Mouse (Mus musculus) intestine, embryonic 14.5 days (tissue): ENCODE results near the gene Ube2d1. TPM values are rescaled to one million over a fixed set of nuclear protein-coding genes. Genes with fewer than 3 reads are reported as not detected.
A peak's percentile ranks its signal among the peaks of the same experiment; 100 is the strongest.

Source experiments
- ATAC-seq: fragments of 200-750 bp; cut with Nextera tagmentation; replicated peaks from 2 replicates; pipeline ENCODE4 v1.8.0; 2017; ENCODE audit warnings: low read depth, moderate number of reproducible peaks, moderate TSS enrichment, moderate library complexity; ENCODE audit not compliant: low FRiP score, low TSS enrichment
- DNase-seq: peaks from one replicate; pipeline ENCODE4 v3.0.0-alpha.2; 2018; ENCODE audit warnings: low spot score
- H3K27ac ChIP-seq: fragments of 300-500 bp; sonication (generic); 2 replicates; pipeline ENCODE4 v1.5.1; 2014; ENCODE audit warnings: low read depth, mild to moderate bottlenecking, control low read depth
- H3K27me3 ChIP-seq: fragments of 300-500 bp; sonication (generic); replicated peaks from 2 replicates; pipeline ENCODE4 v1.6.1; 2014; ENCODE audit warnings: low read length, control low read depth; ENCODE audit not compliant: control insufficient read depth, insufficient read depth
- H3K36me3 ChIP-seq: fragments of 300-500 bp; sonication (generic); 2 replicates; pipeline ENCODE4 v1.6.1; 2014; ENCODE audit warnings: low read length, control low read depth; ENCODE audit not compliant: control insufficient read depth, insufficient read depth
- H3K4me1 ChIP-seq: fragments of 300-500 bp; sonication (generic); replicated peaks from 2 replicates; pipeline ENCODE4 v1.6.1; 2014; ENCODE audit warnings: low read length, control low read depth, mixed read lengths; ENCODE audit not compliant: control insufficient read depth, insufficient read depth
- H3K4me2 ChIP-seq: fragments of 300-500 bp; sonication (generic); 2 replicates; pipeline ENCODE4 v1.6.1; 2014; ENCODE audit warnings: low read length
- H3K4me3 ChIP-seq: fragments of 300-500 bp; sonication (generic); 2 replicates; pipeline ENCODE4 v1.5.1; 2014; ENCODE audit warnings: low read depth, low read length, control low read depth, mixed read lengths
- H3K9ac ChIP-seq: fragments of 300-500 bp; sonication (generic); 2 replicates; pipeline ENCODE4 v1.6.1; 2014; ENCODE audit warnings: mild to moderate bottlenecking, low read length
- H3K9me3 ChIP-seq: fragments of 300-500 bp; sonication (generic); 2 replicates; pipeline ENCODE4 v1.6.1; 2016; ENCODE audit warnings: low read length, control low read depth; ENCODE audit not compliant: control insufficient read depth
- WGBS: fragments of 180-500 bp; shearing (Covaris S2); extraction: QIAGEN DNeasy Blood & Tissue Kit; methylation state at CpG from one replicate; pipeline ENCODE4 v1.1.7; 2014; 5-methylcytosine and 5-hydroxymethylcytosine counted together
- polyA plus RNA-seq: library from polyadenylated mRNA; unstranded; fragments of >200 nt; fragmentation: Nextera tagmentation; extraction: Ambion mirVana; gene quantifications from 2 replicates; pipeline ENCODE4 v1.2.1, GENCODE M21; 2014

The Ube2d1 gene
- polyA plus RNA-seq, 1 experiment from 2014 or later, result 75.8 TPM

- Histone ChIP-seq H3K9ac (no peak overlapping the region), H3K4me1 (peaks cover 9% of the 10 kb centered on the region), H3K27ac (no peak overlapping the region), H3K4me3 (no peak overlapping the region), H3K27me3 (no peaks in the 10 kb centered on the region), H3K36me3 (peaks cover 58% of the 10 kb centered on the region), H3K4me2 (no peak overlapping the region), H3K9me3 (no peaks in the 10 kb centered on the region)
- WGBS, result 94% methylated on average over 8 of the region's 8 CpGs
- ATAC-seq (no peak), DNase-seq (no peak)
Measured at GRCm38 (mm10) chr10:71234071-71234470, 51.0 kb downstream of the Ube2d1 start.

- H3K9me3 ChIP-seq, result no peaks in the 10 kb centered on the region
- no peak overlapping the region for H3K4me3 ChIP-seq
- no peaks in the 10 kb centered on the region for H3K4me1 ChIP-seq
- H3K27me3 ChIP-seq, result no peaks in the 10 kb centered on the region
- DNase-seq, result peak; percentile 91
- no peak overlapping the region for H3K9ac ChIP-seq
- ATAC-seq, result 0 out of 2 replicates have a peak, but pooled peaks have one; percentile 61
- peaks cover 63% of the 10 kb centered on the region for H3K36me3 ChIP-seq
- no peak overlapping the region for H3K27ac ChIP-seq
- WGBS, result 41% methylated on average over 7 of the region's 7 CpGs
- H3K4me2 ChIP-seq, result no peak overlapping the region
Measured at GRCm38 (mm10) chr10:71225894-71226293, 59.2 kb downstream of the Ube2d1 start.

GRCm38 (mm10) chr10:71223101-71223500 is 62.0 kb downstream of the Ube2d1 start:
- H3K27me3 ChIP-seq, result no peaks in the 10 kb centered on the region
- DNase-seq (no peak), ATAC-seq (no peak)
- no peak overlapping the region for H3K9ac ChIP-seq
- no peaks in the 10 kb centered on the region for H3K4me1 ChIP-seq
- H3K36me3 ChIP-seq, result peaks cover 37% of the 10 kb centered on the region
- no peak overlapping the region for H3K4me2 ChIP-seq
- H3K9me3 ChIP-seq, result no peaks in the 10 kb centered on the region
- H3K27ac ChIP-seq, result no peak overlapping the region
- 89% methylated on average over 5 of the region's 5 CpGs for WGBS
- no peak overlapping the region for H3K4me3 ChIP-seq

- no peak for ATAC-seq
- WGBS, result 83% methylated on average over 2 of the region's 2 CpGs
Measured at GRCm38 (mm10) chr10:71222639-71223038, 62.4 kb downstream of the Ube2d1 start.

GRCm38 (mm10) chr10:71218228-71218892 is 66.7 kb downstream of the Ube2d1 start:
- ATAC-seq (peak; percentile 66; the same call in 1 of the 2 replicates), DNase-seq (peak; percentile 93)
- Histone ChIP-seq H3K27me3 (no peaks in the 10 kb centered on the region), H3K27ac (no peak overlapping the region), H3K36me3 (peaks cover 5% of the 10 kb centered on the region; the same call in 1 of the 2 replicates), H3K4me1 (no peaks in the 10 kb centered on the region), H3K4me3 (no peak overlapping the region), H3K9ac (no peak overlapping the region), H3K9me3 (no peaks in the 10 kb centered on the region), H3K4me2 (no peak overlapping the region)
- 15% methylated on average over 8 of the region's 8 CpGs for WGBS

More at GRCm38 (mm10) chr10:71222639-71223038, 62.4 kb downstream of the Ube2d1 start:
- DNase-seq, result no peak
- H3K27me3 ChIP-seq, result no peaks in the 10 kb centered on the region
- peaks cover 34% of the 10 kb centered on the region for H3K36me3 ChIP-seq
- H3K27ac ChIP-seq, result no peak overlapping the region
- no peaks in the 10 kb centered on the region for H3K4me1 ChIP-seq
- H3K4me3 ChIP-seq, result no peak overlapping the region
- no peak overlapping the region for H3K4me2 ChIP-seq
- H3K9ac ChIP-seq, result no peak overlapping the region
- H3K9me3 ChIP-seq, result no peaks in the 10 kb centered on the region

- Histone ChIP-seq H3K4me1 (no peaks in the 10 kb centered on the region), H3K9me3 (no peaks in the 10 kb centered on the region), H3K36me3 (no peaks in the 10 kb centered on the region), H3K27ac (no peak overlapping the region), H3K27me3 (no peaks in the 10 kb centered on the region), H3K4me2 (no peak overlapping the region), H3K4me3 (no peak overlapping the region), H3K9ac (no peak overlapping the region)
- ATAC-seq (no peak), DNase-seq (no peak)
- 83% methylated on average over 9 of the region's 9 CpGs for WGBS
Measured at GRCm38 (mm10) chr10:71215996-71216395, 69.1 kb downstream of the Ube2d1 start.

Other genes with a start within 250 kb of the Ube2d1 start
- gene Bicc1, start 125.6 kb downstream of the Ube2d1 start, polyA plus RNA-seq, result 21.7 and 24.2 TPM in 2 replicates
- 74.2 and 85.2 TPM in 2 replicates for gene Tfam, start 47.0 kb downstream of the Ube2d1 start, polyA plus RNA-seq
- 103 and 108 TPM in 2 replicates for gene Cisd1, start 59.7 kb upstream of the Ube2d1 start, polyA plus RNA-seq
- 19.9 and 21.5 TPM in 2 replicates for gene Ipmk, start 62.5 kb upstream of the Ube2d1 start, polyA plus RNA-seq